Mouse (Mus musculus) heart, adult 2 months (tissue): ENCODE measurements around the gene Palm.
A peak's percentile ranks its signal among the peaks of the same experiment; 100 is the strongest.

Experiments
- CTCF ChIP-seq: fragments of 200-600 bp; IDR thresholded peaks from 2 replicates; pipeline ENCODE4 v1.8.1; 2022; ENCODE audit warnings: antibody characterized with exemption, mild to moderate bottlenecking, moderate library complexity
- POLR2A ChIP-seq: fragments of 200-500 bp; IDR thresholded peaks from 2 replicates; pipeline ENCODE4 v1.6.1; 2011; ENCODE audit warnings: mild to moderate bottlenecking, low read depth, low read length, control low read depth; ENCODE audit not compliant: insufficient read depth

DNA sequence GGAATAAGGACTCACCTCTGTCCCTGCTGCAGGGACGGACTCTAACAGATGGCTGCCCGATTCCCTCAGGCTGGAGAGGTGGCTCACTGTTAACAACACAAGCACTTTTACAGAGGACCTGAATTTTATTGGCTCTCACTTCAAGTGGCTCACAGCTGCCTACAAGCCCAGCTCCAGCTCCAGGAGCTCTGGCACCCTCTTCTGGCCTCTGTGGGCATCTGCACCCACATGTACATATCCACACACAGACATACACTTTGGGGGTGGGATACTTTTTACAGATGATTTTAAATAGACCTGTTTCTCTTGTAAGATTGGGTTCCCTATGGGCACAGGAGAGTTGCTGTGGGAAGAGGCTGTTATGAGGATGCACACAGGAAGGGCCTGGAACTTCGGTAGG lies 21.1 kb upstream of the Palm start:
- no peak for TF ChIP-seq POLR2A
- peak; percentile 30 for TF ChIP-seq CTCF
